Mouse (Mus musculus) gastrocnemius, postnatal 25 days (tissue): ENCODE results near the gene Acad12. TPM values are rescaled to one million over a fixed set of nuclear protein-coding genes. Genes with fewer than 3 reads are reported as not detected.
"Not testable (repeated sequence)": the region's sequence is repeated elsewhere in the genome, so short reads cannot be mapped to it uniquely, and the experiment has no call there.

ENCODE experiments used
- DNase-seq: peaks from one replicate; pipeline ENCODE4 v3.0.0; 2022
- total RNA-seq, 2 experiments: library from RNA; stranded (reverse); gene quantifications; 1 replicate in 1 of 2; 2 replicates in 1 of 2; pipeline ENCODE4 v1.2.3; 2021

Acad12 gene
- total RNA-seq, 2 experiments from 2014 or later, result 22.2 to 22.3 TPM

DNA sequence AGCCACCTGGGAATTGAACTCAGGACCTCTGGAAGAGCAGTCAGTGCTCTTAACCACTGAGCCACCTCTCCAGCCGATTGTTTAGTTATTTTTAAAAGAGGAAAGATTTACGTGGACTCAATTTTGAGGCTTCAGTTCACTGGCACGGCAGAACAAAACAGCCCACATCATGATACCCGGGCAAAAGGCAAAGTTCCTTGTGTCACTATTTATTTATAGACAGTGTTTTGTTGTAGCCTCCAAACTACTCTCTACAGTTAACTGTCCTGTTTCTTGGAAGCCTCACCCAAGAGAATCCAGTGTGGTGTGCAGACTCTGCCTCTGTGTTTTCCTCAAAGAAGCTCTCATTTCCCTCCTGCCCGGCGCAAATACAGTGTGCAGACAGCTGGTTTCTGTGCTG, 6.7 kb downstream of the Acad12 start:
- no peak for DNase-seq

DNA sequence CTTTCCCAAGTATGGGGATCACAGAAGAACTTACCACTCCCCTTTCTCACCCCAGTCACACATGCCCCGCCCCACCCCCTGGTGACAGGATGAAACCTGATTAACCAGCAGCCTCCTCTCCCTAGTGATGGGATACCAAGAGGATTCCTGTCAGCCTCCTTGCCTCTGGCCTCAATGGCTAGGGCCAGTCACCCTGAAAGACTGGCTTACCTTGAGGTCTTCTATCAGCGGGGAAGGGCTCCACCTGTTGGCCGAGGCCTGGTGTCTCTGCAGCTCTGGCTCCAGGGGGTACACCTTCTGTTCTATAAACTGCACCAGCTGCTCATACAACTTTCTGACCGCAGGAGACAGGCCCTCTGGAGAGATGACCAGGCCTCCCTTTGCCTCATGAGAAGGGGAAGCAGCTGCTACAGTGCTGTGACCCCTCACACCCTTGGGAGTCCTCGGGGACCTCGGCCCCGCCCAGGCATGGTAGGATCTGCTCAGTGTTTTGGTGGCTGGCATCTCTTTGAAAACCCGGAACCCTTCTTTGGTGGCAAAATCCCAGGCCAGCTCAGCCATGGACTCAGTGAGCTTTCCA, 9.1 kb downstream of the Acad12 start:
- not testable (repeated sequence) for DNase-seq

DNA sequence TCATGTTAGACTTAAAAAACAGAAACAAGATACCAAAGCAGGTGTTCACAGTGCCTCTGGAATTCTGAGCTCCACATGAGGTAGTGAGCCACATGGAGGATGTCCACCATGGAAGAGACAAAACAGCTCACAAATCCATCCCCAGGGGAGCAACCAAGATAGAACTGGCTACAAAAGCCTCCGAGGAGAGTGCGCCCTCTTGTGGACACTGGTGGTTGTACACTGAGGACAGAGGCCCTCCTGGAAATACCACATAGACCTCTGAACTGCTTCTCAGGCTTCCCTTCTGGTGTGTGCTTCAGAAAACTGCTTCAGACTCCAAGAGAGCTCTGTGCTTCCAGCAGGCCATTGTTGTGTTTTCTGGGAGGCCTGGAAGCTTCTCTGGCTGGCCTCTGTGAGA, 12.6 kb downstream of the Acad12 start:
- peak; percentile 46 for DNase-seq

DNA sequence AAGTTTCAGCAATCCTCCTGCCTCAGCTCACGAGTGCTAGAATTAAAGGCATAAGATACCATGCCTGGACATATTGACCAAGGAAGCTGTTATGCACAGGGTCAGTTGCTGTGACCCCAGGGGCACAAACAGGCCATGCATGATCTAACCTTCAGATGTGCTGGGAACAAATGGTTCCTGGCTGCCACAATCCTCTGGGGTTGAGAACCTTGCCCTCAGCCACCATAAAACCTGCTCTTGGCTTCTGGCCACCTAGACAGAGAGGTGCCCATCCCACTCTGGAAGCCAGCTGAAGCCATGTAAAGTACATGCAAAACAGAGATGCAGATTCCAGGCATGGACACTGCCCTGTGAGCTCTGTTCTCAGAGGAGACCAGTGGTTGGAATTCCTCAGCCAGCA, 14.9 kb downstream of the Acad12 start:
- DNase-seq, result not testable (repeated sequence)

DNA sequence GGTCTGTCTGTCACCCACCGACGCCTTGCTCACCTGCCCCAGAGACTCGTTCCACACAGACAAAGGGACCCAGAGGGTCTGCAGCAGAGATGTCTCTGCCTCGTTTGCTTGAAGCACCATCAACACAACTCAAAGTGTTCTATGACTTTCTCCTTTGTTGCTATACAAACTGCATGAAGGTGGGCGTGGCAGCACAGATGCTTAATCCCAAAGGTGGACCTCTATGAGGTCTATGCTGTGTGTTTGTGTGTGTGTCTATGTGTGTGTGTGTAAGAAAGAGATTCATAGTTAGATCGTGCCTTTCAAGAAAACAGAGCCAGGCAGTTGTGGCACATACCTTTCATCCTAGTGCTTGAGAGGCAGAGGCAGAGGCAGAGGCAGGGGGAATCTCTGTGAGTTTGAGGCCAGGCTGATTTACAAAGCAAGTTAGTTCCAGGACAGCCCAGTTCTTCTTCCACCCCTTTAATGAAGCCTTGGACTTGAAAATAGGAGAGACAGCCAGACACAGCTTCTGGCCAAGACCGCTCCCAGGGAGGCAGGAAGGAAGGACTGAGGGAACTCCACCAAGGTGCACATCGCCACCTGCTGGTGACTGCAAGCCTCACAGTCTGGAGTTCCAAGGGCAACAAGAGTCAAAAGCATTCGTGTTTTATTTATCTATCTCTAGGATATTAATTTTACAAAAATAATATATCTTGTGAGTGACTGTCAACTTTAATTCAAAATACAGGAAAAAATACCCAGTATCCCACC, 17.0 kb downstream of the Acad12 start:
- peak; percentile 84 for DNase-seq

DNA sequence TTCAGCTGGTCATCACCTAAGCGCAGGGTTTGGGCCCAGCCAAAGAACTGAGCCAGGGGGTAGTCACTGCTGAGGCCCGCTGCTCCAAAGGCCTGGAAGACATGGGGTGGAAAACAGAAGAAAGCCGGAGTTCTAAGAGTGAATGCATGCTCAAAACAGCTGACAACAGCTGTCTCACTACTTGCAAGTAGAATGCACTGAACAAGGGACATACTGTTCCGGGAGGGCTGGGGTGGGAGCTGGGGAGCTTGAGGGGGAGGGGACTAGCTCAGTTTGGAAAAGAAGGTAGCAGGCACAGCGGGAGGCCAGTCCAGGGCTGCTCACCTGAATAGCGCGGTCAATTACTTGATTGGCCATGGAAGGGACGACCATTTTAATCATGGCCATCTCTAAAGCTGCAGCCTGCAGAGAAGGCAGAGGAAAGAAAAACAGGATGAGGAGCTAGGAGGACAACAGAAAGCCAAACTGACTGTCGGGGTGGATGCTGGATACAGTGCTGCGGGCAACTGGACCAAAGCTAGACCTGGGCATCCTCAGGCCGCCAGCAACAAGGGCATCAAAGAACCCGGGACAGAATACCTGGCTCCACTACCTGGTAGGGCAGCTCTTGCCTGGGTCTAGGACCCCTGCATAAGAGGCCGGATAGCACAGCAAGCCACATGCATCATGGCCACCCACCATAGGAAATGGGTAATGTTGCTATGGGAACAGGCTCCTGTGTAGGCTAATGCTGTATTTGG, 19.7 kb downstream of the Acad12 start:
- no peak for DNase-seq

DNA sequence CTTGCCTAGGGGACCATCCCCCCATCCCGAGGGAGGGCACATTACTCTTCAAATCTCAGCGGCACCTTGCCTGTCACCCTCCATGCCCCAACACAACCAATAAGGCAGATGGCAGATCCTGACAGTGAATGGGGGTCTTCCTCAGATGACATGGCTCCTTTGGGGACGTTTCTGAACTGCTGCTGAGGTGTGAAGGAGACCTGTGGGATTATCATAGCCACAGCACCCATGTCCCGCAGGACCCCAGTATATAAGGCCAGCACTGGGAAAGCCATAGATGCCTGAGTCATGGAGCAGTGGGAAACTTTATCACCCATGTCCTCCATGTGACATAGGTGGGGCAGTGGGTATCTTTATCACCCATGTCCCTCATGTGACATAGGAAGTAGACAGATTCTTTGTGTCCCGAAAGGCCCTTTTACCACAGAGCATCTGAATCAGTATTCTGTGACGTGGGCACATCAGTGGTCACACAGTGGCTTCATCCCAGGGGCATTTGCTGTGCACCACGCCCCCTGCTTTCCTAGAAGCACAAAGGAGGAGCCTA, 20.7 kb downstream of the Acad12 start:
- no peak for DNase-seq

DNA sequence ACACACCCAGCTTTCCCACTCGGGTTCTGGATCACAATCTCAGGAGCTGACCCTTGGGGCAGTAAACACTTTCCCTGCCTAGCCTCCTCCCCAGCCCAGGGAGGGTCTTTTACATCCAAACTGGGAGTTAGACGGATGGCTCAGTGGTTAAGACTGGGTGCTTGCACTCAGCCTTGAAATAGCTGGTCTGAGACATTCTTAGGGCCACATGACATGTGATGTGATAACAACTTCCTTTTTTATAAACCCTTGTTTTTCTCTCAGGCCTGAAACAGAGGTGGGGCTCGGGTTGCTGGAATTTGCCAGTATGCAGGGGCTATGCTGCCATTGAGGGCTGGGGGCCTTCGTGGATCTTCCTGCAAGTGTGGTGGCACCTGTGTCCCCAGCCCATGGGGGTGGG, 21.4 kb downstream of the Acad12 start:
- no peak for DNase-seq

DNA sequence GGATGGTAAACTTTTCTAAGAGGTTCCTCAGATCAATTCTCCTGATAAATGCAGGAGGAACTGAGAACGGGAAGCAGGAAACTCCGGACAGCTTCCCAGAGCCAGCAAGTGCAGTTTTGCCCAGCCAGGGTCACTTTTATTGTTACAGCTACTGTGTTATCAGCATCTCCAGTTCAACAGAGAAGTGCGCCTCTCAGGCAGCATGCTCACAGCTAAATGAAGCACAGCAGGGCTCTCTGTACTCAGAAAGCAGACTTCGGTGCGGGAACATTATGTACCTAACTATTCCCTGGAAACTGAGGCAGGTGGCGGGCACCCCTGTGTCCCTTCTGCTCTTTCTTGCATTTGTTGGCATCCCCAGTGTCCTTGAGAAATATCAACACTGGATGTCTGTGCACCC, 22.5 kb downstream of the Acad12 start:
- no peak for DNase-seq

DNA sequence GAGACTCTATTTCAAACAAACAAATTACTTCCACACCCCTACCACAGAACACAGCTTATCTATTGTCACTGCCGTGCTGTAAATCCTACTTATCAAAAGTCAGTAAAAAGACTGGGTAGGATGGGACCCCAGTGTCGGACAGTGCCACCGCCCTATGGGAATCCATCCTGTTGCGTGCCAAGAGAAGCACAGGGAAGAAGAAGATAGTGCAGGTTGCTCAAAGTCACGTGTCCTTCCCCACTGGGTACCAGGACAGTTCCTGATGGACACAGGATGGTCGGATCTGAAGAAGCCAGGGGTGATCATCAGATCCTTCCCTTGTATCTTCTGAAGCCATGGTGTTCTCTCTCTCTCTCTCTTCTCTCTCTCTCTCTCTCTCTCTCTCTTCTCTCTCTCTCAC, 23.0 kb downstream of the Acad12 start:
- no peak for DNase-seq

DNA sequence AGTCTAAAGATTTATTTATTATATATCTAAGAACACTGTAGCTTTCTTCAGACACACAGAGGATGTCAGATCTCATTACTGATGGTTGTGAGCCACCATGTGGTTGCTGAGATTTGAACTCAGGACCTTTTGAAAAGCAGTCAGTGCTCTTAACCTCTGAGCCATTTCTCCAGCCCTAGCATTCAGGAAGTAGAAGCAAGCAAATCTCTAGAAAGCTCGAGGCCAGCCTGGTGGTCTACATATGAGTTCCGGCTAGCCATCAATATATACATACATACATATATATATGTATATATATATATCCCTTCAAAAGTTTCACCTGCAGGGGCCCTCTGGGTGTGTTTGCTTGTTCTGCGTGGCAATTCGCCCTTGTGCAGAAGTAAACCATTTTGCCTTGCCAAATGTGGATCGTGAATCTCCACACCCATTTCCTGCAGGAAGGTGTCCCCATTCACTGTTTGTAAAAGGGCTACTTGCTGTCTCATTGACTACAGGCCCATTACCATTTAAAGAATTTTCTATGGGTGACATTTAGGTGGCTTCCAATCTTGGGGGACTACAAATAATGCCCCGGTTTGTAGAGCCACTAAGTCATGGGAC, 23.9 kb downstream of the Acad12 start:
- DNase-seq, result no peak

DNA sequence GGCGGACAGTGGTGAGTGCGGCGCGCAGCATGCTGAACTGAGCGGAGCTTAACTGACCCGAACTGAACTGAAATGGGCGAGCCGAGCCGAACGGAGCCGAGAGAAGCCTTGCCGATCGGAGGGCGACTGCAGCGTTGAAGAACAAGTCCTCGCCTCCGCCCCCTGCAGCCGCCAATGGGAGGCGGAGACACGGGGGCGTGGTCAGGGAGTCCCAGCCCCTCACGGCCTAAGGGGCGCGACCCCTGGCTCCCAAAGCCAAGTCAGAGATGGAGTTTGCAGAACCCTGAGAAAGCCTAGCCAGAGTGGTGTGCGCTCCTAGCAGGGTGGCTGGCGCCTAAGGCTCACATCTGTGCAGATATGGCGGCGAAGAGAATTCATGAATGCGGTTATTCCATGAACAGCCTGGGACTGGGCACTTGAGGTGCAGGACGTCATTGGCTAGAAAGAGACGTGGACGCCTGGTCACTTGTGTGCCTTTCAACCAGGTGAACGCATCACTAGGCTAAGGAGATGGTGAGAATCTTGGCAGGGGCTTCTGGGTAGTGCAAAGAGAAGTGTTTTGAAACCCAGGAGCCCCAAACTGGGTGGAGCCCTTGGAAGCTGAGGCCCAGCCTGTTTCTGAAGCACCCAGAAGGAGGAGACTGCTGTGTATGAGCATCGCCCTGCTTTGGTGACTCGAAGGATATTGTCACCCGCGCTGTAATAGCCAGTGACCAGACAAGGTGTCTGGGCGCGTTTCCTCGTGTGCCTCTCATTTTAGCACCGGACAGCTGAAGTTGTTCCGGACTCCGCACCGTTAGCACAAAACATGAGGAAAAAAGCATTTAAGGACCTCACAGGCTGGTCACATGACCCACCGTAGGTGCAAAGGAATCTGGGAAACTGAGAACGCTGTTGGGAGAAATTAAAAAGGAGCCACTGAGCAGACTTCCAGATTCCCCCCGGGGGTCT, 25.0 kb downstream of the Acad12 start, which contains the start of gene Aldh2:
Gene Aldh2 (minus strand): TSS at position 374 of the 951 bp plus-strand sequence.
- peak; percentile 91 for DNase-seq

DNA sequence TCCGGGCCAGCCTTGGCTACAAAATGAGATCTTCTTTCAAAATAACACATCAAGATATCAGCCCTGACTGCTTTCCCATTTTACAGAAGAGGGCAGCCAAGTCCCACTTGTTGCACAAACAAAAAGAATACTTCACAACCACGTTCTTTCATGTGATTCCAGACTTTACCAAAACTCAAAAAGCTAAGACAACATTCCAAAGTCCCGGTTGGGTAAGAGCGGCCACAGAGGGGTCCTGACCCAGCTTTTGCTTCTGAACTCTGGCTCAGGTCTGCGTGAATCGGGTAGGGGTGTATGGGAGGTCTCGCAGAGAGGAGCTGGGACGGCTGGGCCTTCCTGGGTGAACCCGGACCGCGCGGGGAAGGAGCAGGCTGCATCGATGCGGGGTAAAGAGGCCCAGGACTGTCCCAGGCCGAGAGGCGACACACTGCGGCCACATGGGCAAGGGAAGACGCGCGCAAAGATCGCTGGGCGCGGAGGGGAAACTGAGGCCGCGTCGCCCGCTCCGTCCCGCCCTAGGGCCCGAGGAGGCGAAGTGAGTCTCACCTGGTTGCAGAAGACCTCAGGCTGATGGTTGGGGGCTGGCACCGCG, 25.8 kb downstream of the Acad12 start:
- no peak for DNase-seq

DNA sequence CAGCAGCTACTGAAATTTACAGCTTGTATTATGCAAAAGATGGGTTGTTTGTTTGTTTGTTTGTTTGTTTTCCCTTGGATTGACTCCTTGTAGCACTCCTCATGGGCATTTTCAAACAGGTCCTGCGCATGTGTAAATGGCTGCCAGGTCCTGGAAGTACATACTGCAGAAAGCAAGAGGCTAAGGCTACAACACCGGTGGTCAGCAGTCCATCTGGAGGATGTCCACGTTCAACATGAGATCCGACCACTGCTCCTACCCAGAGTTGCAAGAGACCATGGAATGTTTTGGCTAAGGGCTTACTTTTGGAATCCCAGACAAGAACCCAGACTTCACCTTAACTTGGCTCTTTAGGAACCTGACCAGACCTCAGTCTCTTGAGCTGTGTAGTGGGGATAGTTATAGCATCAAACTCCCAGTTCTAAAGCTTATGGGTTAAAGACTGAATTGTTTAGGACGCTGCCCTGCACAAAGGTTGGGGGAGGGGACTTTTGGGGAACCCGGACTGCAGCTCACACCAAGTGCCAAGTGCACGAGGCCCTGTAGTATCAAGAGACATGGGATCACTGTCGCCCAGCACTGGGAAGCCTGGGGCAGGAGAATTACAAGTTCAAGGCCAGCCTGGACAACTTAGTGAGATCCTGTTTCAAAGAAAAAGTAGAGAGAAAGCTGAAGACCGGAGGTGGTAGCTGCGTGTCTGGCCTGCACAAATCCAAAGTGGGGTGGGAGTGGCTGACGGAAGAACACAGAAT, 26.5 kb downstream of the Acad12 start:
- no peak for DNase-seq

DNA sequence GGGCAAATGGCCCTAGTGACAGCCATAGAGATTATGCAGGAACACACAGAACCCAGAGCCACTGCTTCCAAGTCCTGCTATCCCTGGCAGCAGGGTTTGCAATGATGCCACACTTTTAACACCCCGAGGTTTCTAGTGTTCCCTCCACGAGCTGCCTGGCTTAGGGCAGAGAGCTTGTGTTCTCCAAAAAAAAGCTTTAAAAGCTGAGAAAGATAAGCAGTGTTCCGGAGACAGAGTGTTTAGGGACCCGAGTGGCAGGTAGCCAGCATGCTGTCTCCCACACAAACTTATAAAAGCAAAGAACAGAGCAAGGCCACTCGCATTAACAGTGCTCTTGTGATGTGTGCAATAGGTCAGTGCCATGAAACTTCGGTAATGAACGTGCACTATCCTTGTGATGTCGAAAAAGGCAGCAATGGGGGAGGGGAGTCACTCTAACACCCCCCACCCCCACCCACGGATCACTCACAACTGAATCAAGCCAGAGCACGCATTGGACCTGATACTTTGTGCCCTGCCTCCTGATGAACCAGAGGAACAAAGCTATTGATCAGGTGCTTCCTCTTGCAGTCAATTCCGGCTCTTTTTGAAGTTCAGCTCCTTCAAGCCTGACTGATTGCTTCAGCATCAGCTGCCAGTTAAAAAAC, 27.2 kb downstream of the Acad12 start:
- DNase-seq, result no peak

DNA sequence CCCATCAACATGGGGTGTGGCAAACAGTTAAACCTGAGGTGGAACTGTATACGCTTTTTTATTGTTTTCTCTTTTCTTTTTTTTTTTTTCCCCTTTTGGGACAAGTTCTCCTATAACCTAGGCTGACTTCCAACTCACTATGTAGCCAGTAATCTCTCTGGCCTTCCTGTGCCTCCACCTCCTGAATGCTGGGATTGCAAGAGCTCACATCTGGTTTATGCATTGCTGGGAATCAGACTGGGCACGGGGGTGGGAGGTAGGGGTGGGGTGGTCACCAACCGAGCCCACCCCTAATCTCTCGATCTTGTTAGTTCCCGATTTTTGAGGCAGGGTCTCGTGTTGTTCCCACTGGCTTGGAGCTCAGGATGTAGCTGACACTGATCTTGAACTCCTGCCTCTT, 28.8 kb downstream of the Acad12 start:
- no peak for DNase-seq

DNA sequence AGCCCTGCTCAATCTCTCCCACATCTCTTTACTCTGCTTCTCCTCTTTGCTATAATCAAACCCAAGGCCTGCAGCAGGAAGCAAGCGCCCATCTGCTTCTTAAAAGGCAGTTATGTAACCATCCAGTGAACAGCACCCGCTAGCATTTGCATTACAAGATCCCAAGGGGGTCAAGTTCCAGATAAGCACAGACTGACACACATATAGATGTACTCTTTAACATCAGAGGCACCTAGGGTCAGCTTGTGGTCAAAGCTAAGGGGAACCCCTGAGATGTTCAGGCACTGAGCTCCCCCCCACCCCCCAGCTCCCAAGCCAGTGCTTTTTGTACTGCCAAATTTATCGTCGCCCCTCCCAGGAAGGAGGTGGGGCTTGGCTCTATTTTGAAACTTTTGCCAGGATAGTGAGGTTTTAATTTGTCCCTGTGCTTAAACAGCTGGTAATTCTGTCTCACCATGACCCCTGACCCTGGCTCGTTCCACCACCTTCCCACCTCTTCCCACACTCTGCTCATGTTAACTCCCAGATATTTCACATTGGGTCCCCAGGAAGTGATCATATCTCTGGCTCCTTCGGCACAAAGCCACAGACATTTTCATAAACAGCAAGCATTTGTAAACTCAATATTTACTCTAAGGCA, 32.2 kb downstream of the Acad12 start:
- DNase-seq, result peak; percentile 72

DNA sequence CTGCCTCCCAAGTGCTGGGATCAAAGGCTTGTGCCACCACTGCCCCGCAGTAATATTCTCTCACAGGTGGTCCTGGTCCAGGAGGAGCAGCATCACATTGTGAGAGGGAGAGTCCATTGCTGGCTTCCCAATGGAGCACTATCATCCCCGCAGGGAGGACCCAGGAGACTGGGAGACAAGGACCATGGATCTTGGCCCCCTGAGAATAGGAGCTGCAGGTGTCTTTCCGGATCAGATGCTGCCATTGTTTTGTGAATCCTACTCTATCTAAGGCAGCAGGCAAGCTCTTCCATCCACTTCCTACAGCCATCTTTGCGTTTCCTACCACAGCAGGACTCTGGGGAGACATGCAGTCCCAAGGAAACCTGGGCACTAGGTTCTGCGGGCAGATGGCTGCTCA, 33.0 kb downstream of the Acad12 start:
- no peak for DNase-seq

DNA sequence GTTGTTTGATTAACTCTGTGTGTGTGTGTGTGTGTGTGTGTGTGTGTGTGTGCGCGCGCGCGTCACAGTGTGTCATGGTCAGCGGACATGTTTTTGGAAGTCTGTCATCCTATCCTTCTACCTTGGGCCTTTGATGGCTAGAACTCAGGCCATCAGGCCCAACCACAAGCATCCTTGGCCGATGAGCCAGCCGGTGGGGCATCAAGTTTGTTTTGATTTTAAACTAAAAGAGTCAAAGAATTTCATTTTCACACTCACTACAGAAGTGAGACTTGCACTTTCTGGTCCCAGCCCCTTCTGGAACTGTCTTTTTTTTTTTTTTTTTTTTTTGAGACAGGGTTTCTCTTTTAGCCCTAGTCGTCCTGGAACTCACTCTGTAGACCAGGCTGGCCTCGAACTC, 33.7 kb downstream of the Acad12 start:
- DNase-seq, result no peak
